Mouse (Mus musculus): ENCODE measurements around the gene Rnf220. TPM values are rescaled to one million over a fixed set of nuclear protein-coding genes. Genes with fewer than 3 reads are reported as not detected.

Gene Rnf220
- total and polyA plus RNA-seq, 3 experiments, result 64.4 to 117 (median 86.8) TPM

DNA sequence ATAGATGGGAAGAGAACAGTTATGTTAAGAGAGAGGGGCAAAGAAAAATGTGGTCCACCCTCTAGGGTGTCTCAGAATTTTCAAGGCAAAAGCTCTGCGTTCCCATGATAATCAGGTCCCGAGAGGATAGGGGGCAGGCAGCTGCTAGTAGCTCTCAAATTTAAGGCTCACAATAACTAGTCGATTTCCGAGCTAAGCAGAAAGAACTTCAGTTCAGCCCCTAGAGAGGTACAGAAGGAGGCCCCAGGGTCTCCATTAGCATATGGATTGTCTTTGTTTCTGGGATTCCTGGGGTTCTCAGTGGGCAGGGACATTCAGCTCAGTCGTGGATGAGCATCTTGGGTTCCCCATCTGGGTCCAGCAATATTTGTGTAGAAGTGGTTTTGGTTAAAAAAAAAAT is 134.8 kb downstream of the Rnf220 start:
- in situ Hi-C loops (cut with MboI; ENCODE audit: low pct_ligation_motif_present, low pct_unique_long_range_greater_than_20kb, low sequenced_read_pairs), result no loop called here
- H3K4me2 ChIP-seq (ENCODE audit: insufficient read depth, low read depth, poor library complexity, severe bottlenecking), result no peak overlapping the region
- H3K27ac ChIP-seq (ENCODE audit: insufficient read depth, low read depth), result no peak overlapping the region
- dilution Hi-C loops (cut with MboI; ENCODE audit: extremely low pct_ligation_motif_present, extremely low pct_unique_long_range_greater_than_20kb, low sequenced_read_pairs), result no loop called here
- no peak overlapping the region for H3K4me3 ChIP-seq (replicated peaks in 1 of 3; ENCODE audit: low read depth in 2 of 3, low read length in 2 of 3, poor library complexity in 1 of 3)
- no peak for DNase-seq (ENCODE audit: extremely low read depth)
- no peaks in the 10 kb centered on the region for H3K27me3 ChIP-seq (replicated peaks)
- H3K79me2 ChIP-seq (replicated peaks; ENCODE audit: control insufficient read depth, extremely low read depth, insufficient read depth, poor library complexity, severe bottlenecking), result no peaks in the 10 kb centered on the region
- H3K36me3 ChIP-seq (replicated peaks in 1 of 2; ENCODE audit: control insufficient read depth in 1 of 2, insufficient read depth in 1 of 2, low read length in 1 of 2), result no peaks in the 10 kb centered on the region
- no peaks in the 10 kb centered on the region for H3K9me3 ChIP-seq (replicated peaks; ENCODE audit: low read length)
- TF ChIP-seq BHLHE40 (IDR thresholded peaks at IDR 0.05; ENCODE audit: low read depth, low read length) (no peak), ZMIZ1 (IDR thresholded peaks at IDR 0.05; ENCODE audit: low read depth, low read length) (no peak), ZNF384 (IDR thresholded peaks at IDR 0.05; ENCODE audit: low read depth, low read length) (no peak), CTCF (conservative IDR thresholded peaks at IDR 0.05 in 1 of 2, IDR thresholded peaks at IDR 0.05 in 1 of 2; ENCODE audit: low read depth in 2 of 2, low read length in 2 of 2) (no peak), CHD1 (IDR thresholded peaks at IDR 0.05; ENCODE audit: low read depth, low read length) (no peak), JUND (conservative IDR thresholded peaks at IDR 0.05; ENCODE audit: low read depth, low read length) (no peak), MEF2A (IDR thresholded peaks at IDR 0.05; ENCODE audit: borderline replicate concordance, low read depth, low read length) (no peak), ETS1 (conservative IDR thresholded peaks at IDR 0.05; ENCODE audit: low read depth, low read length) (no peak), MAX (IDR thresholded peaks at IDR 0.05; ENCODE audit: low read length) (no peak), MYC (IDR thresholded peaks at IDR 0.05; ENCODE audit: low read depth, low read length) (no peak), ELF1 (IDR thresholded peaks at IDR 0.05; ENCODE audit: low read depth, low read length) (no peak), PAX5 (IDR thresholded peaks at IDR 0.05; ENCODE audit: low read length) (no peak), JUN (IDR thresholded peaks at IDR 0.05; ENCODE audit: insufficient read depth, low read depth, low read length) (no peak), EP300 (IDR thresholded peaks at IDR 0.05; ENCODE audit: low read length) (no peak), SIN3A (IDR thresholded peaks at IDR 0.05; ENCODE audit: low read length) (no peak), SMC3 (IDR thresholded peaks at IDR 0.05; ENCODE audit: low read depth, low read length) (no peak), RAD21 (IDR thresholded peaks at IDR 0.05; ENCODE audit: low read depth, low read length) (no peak), CHD2 (IDR thresholded peaks at IDR 0.05; ENCODE audit: low read length) (no peak), TCF12 (IDR thresholded peaks at IDR 0.05; ENCODE audit: low read depth, low read length) (no peak), USF1 (IDR thresholded peaks at IDR 0.05; ENCODE audit: low read depth, low read length) (no peak)
- no peak overlapping the region for H3K9ac ChIP-seq (ENCODE audit: insufficient read depth, low read depth)
- peaks cover 9 to 64% of the 10 kb centered on the region in 2 experiments for H3K4me1 ChIP-seq (ENCODE audit: control insufficient read depth in 1 of 2, insufficient read depth in 2 of 2)

DNA sequence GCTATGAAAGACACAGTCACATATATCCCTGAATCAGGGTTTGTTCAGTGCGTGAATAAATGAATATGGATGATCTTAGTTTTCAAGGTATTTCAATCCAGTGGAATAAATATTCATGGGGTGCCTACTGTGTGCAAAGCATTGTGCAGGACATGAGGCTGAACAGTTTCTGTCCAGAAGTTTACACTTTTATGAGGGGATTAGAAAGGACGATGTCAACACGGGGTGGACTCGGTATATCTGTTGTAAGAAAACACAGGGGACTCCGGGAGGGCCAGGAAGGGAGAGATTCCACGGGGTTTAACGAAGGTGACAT is 135.3 kb downstream of the Rnf220 start:
- H3K4me3 ChIP-seq (replicated peaks in 1 of 3; ENCODE audit: low read depth in 2 of 3, low read length in 2 of 3, poor library complexity in 1 of 3), result no peak overlapping the region
- in situ Hi-C loops (cut with MboI; ENCODE audit: low pct_ligation_motif_present, low pct_unique_long_range_greater_than_20kb, low sequenced_read_pairs), result no loop called here
- H3K79me2 ChIP-seq (replicated peaks; ENCODE audit: control insufficient read depth, extremely low read depth, insufficient read depth, poor library complexity, severe bottlenecking), result no peaks in the 10 kb centered on the region
- H3K4me2 ChIP-seq (ENCODE audit: insufficient read depth, low read depth, poor library complexity, severe bottlenecking), result no peak overlapping the region
- peaks cover 9 to 69% of the 10 kb centered on the region in 2 experiments for H3K4me1 ChIP-seq (ENCODE audit: control insufficient read depth in 1 of 2, insufficient read depth in 2 of 2)
- no peak for DNase-seq (ENCODE audit: extremely low read depth)
- no peaks in the 10 kb centered on the region for H3K36me3 ChIP-seq (replicated peaks in 1 of 2; ENCODE audit: control insufficient read depth in 1 of 2, insufficient read depth in 1 of 2, low read length in 1 of 2)
- TF ChIP-seq MAZ (IDR thresholded peaks at IDR 0.05; ENCODE audit: low read depth, low read length) (no peak), GABPA (IDR thresholded peaks at IDR 0.05; ENCODE audit: insufficient replicate concordance, low read depth, low read length) (no peak), TBP (conservative IDR thresholded peaks at IDR 0.05; ENCODE audit: low read depth, low read length) (no peak), ZMIZ1 (IDR thresholded peaks at IDR 0.05; ENCODE audit: low read depth, low read length) (no peak), JUN (IDR thresholded peaks at IDR 0.05; ENCODE audit: insufficient read depth, low read depth, low read length) (no peak), SMC3 (IDR thresholded peaks at IDR 0.05; ENCODE audit: low read depth, low read length) (no peak), MEF2A (IDR thresholded peaks at IDR 0.05; ENCODE audit: borderline replicate concordance, low read depth, low read length) (no peak), RAD21 (IDR thresholded peaks at IDR 0.05; ENCODE audit: low read depth, low read length) (no peak), IRF4 (IDR thresholded peaks at IDR 0.05; ENCODE audit: low read depth, low read length) (no peak), ETS1 (conservative IDR thresholded peaks at IDR 0.05; ENCODE audit: low read depth, low read length) (no peak), MAFK (IDR thresholded peaks at IDR 0.05; ENCODE audit: insufficient replicate concordance, low read length) (no peak), POLR2AphosphoS2 (IDR thresholded peaks at IDR 0.05; ENCODE audit: low read depth, low read length) (no peak), USF2 (conservative IDR thresholded peaks at IDR 0.05; ENCODE audit: low read depth, low read length) (no peak), TCF12 (IDR thresholded peaks at IDR 0.05; ENCODE audit: low read depth, low read length) (no peak), USF1 (IDR thresholded peaks at IDR 0.05; ENCODE audit: low read depth, low read length) (no peak)
- no peak overlapping the region for H3K9ac ChIP-seq (ENCODE audit: insufficient read depth, low read depth)
- no peaks in the 10 kb centered on the region for H3K27me3 ChIP-seq (replicated peaks)
- H3K9me3 ChIP-seq (replicated peaks; ENCODE audit: low read length), result no peaks in the 10 kb centered on the region
- dilution Hi-C loops (cut with MboI; ENCODE audit: extremely low pct_ligation_motif_present, extremely low pct_unique_long_range_greater_than_20kb, low sequenced_read_pairs), result no loop called here
- no peak overlapping the region for H3K27ac ChIP-seq (ENCODE audit: insufficient read depth, low read depth)

Data from CH12.LX (cell line).